Comparison of ENCODE assay signal across 9 mouse cellular contexts in the genomic region with DNA sequence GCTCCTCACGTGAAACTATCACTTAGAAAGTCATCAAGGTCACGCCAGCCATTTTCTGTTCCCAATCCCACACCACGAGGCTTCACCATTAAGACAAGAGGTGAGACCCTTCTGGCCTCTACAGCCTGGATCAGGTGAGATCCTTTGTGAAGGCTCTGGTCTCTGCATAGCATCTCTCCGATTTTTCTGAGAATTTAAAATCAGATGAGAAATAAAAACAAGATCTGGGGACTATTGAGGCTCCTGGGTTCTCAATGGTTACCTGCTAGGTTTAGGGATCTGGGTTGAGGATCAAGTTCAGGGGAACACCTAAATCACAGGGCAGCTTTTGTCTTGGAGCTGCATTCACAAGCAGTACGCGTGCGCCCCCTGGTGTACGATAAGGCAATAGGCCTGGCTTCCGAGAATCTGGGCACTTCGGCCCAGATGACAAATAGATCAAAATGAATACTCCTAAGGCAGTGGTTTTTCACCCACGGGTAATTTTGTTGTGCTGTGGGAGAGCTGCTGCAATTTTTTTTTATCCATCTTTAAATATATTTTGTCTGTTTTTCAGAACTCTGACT. TPM values are rescaled to one million over a fixed set of nuclear protein-coding genes. Genes with fewer than 3 reads are reported as not detected.
DNase-seq lines count a peak whose midpoint lies in the region; ATAC-seq and TF ChIP-seq lines count a peak whose summit lies in the region.
"Had no signal": no experiment of that assay in that cellular context is flagged by ENCODE, and none has a peak within 500 bp of the region (broad histone marks: within the 10 kb centered on the region; RNA-seq: fewer than 3 reads in every experiment).

No protein-coding gene starts in this region.

- no peaks in the 10 kb centered on the region; the same call in 1 of the 2 replicates for H3K27me3 ChIP-seq in kidney, embryonic 16.5 days (ENCODE audit: insufficient read depth, low read length)
- no peaks in the 10 kb centered on the region for H3K27me3 ChIP-seq in embryonic facial prominence, embryonic 11.5 days (ENCODE audit: control insufficient read depth, insufficient read depth, low read length)
- no peaks in the 10 kb centered on the region for H3K27me3 ChIP-seq in kidney, adult 2 months (replicated peaks; ENCODE audit: control insufficient read depth, insufficient read depth, low read length)
- peaks cover 5% of the 10 kb centered on the region; the same call in 1 of the 2 replicates for H3K27me3 ChIP-seq in limb, embryonic 13.5 days
- H3K27me3 ChIP-seq: neural tube, embryonic 13.5 days had no signal

- H3K9me3 ChIP-seq in kidney, embryonic 16.5 days (ENCODE audit: low read length): no peaks in the 10 kb centered on the region
- H3K9me3 ChIP-seq in embryonic facial prominence, embryonic 11.5 days (replicated peaks; ENCODE audit: control insufficient read depth, low read length): no peaks in the 10 kb centered on the region
- H3K9me3 ChIP-seq in limb, embryonic 13.5 days: no peaks in the 10 kb centered on the region
- H3K9me3 ChIP-seq: neural tube, embryonic 13.5 days had no signal

- no peaks in the 10 kb centered on the region for H3K36me3 ChIP-seq in kidney, embryonic 16.5 days (ENCODE audit: insufficient read depth, low read length)
- no peaks in the 10 kb centered on the region for H3K36me3 ChIP-seq in embryonic facial prominence, embryonic 11.5 days (replicated peaks; ENCODE audit: control insufficient read depth, insufficient read depth, low read depth, low read length)
- no peaks in the 10 kb centered on the region for H3K36me3 ChIP-seq in kidney, adult 2 months (ENCODE audit: control insufficient read depth, insufficient read depth, low read length)
- H3K36me3 ChIP-seq in limb, embryonic 13.5 days: no peaks in the 10 kb centered on the region
- H3K36me3 ChIP-seq: neural tube, embryonic 13.5 days had no signal

- peak; percentile 63 for DNase-seq in kidney, adult 11 months
- DNase-seq in adrenal gland, postnatal 36 days: peak; percentile 86 to 89
- peak; percentile 93 for DNase-seq in embryonic facial prominence, embryonic 11.5 days (ENCODE audit: low spot score)
- DNase-seq in kidney, adult 2 months: peak; percentile 84
- DNase-seq in retina, adult 2 months (ENCODE audit: low read depth, low spot score): peak; percentile 59
- peak; percentile 88 for DNase-seq in thymus, postnatal 14 days

- no peak overlapping the region for H3K4me3 ChIP-seq in kidney, embryonic 16.5 days (ENCODE audit: low read length)
- H3K4me3 ChIP-seq in embryonic facial prominence, embryonic 11.5 days (ENCODE audit: low read depth, low read length): no peak overlapping the region
- no peak overlapping the region for H3K4me3 ChIP-seq in kidney, adult 2 months (ENCODE audit: insufficient read depth, low read depth, low read length)
- no peak overlapping the region for H3K4me3 ChIP-seq in limb, embryonic 13.5 days
- H3K4me3 ChIP-seq: neural tube, embryonic 13.5 days had no signal

- no peak overlapping the region for H3K4me2 ChIP-seq in kidney, embryonic 16.5 days (replicated peaks; ENCODE audit: low read depth, low read length)
- H3K4me2 ChIP-seq in embryonic facial prominence, embryonic 11.5 days (ENCODE audit: low read depth, low read length): no peak overlapping the region
- no peak overlapping the region for H3K4me2 ChIP-seq in limb, embryonic 13.5 days (replicated peaks)
- H3K4me2 ChIP-seq: neural tube, embryonic 13.5 days had no signal

- TF ChIP-seq CTCF in kidney, adult 2 months (conservative IDR thresholded peaks at IDR 0.05; ENCODE audit: insufficient read depth, insufficient read length, low read depth, low read length): peak; percentile 99; the same call in 1 of the 2 replicates

- 9% methylated on average over 11 of the region's 11 CpGs for WGBS in kidney, embryonic 16.5 days
- WGBS in embryonic facial prominence, embryonic 11.5 days: 13% methylated on average over 11 of the region's 11 CpGs
- 7% methylated on average over 11 of the region's 11 CpGs for WGBS in kidney, adult 2 months
- 11% methylated on average over 11 of the region's 11 CpGs for WGBS in limb, embryonic 13.5 days

- H3K27ac ChIP-seq in kidney, embryonic 16.5 days (ENCODE audit: low read length): no peak overlapping the region
- H3K27ac ChIP-seq in embryonic facial prominence, embryonic 11.5 days (replicated peaks; ENCODE audit: low read depth, low read length): no peak overlapping the region
- no peak overlapping the region for H3K27ac ChIP-seq in kidney, adult 2 months (ENCODE audit: insufficient read depth, low read depth, low read length)
- H3K27ac ChIP-seq in limb, embryonic 13.5 days: no peak overlapping the region
- H3K27ac ChIP-seq: neural tube, embryonic 13.5 days had no signal

- peaks cover 34% of the 10 kb centered on the region for H3K4me1 ChIP-seq in kidney, embryonic 16.5 days (ENCODE audit: insufficient read depth, low read length)
- no peaks in the 10 kb centered on the region for H3K4me1 ChIP-seq in embryonic facial prominence, embryonic 11.5 days (ENCODE audit: control insufficient read depth, insufficient read depth, low read length)
- H3K4me1 ChIP-seq in kidney, adult 2 months (ENCODE audit: control insufficient read depth, insufficient read depth, low read length): peaks cover 2% of the 10 kb centered on the region; the same call in 1 of the 2 replicates
- peaks cover 40% of the 10 kb centered on the region for H3K4me1 ChIP-seq in limb, embryonic 13.5 days

- no peak for TF ChIP-seq POLR2A in kidney, adult 2 months (IDR thresholded peaks at IDR 0.05; ENCODE audit: low read depth, low read length)

- no peak for ATAC-seq in kidney, embryonic 16.5 days (ENCODE audit: low FRiP score, low TSS enrichment)
- ATAC-seq in embryonic facial prominence, embryonic 11.5 days (replicated peaks; ENCODE audit: insufficient number of reproducible peaks, low FRiP score, low TSS enrichment, low read depth): no peak
- ATAC-seq in limb, embryonic 13.5 days (ENCODE audit: low FRiP score, low read depth): peak; percentile 7; the same call in 1 of the 2 replicates

- H3K9ac ChIP-seq in kidney, embryonic 16.5 days (replicated peaks; ENCODE audit: low read length): no peak overlapping the region
- H3K9ac ChIP-seq in embryonic facial prominence, embryonic 11.5 days (replicated peaks; ENCODE audit: low read length): no peak overlapping the region
- H3K9ac ChIP-seq in limb, embryonic 13.5 days: no peak overlapping the region
- H3K9ac ChIP-seq: neural tube, embryonic 13.5 days had no signal

RNA-seq across cellular contexts. Expression of a gene that starts 1.6 kb away (rescaled TPM):
- polyA plus RNA-seq in kidney, embryonic 16.5 days (2015; fragmentation: Nextera tagmentation; extraction: Ambion mirVana): 72.6 and 73.7 TPM in 2 replicates
- 10 to 100 TPM; 47.2 to 91.8 TPM for total RNA-seq in adrenal gland, postnatal 36 days (2021)
- polyA plus RNA-seq in embryonic facial prominence, embryonic 11.5 days (2014; fragmentation: Nextera tagmentation; extraction: Ambion mirVana): 46.3 and 53.5 TPM in 2 replicates
- polyA plus RNA-seq in kidney, adult 2 months (2012; rRNA removed): 89.9 and 114 TPM in 2 replicates
- 51.1 and 58.1 TPM in 2 replicates for polyA plus RNA-seq in limb, embryonic 13.5 days (2015; fragmentation: Nextera tagmentation; extraction: Ambion mirVana)
